Mouse (Mus musculus) heart, adult 8-10 months (tissue): Measurements from ENCODE around the gene Spats2. TPM values are rescaled to one million over a fixed set of nuclear protein-coding genes. Genes with fewer than 3 reads are reported as not detected.
"Not testable (repeated sequence)": the region's sequence is repeated elsewhere in the genome, so short reads cannot be mapped to it uniquely, and the experiment has no call there.

Source experiments
- DNase-seq: peaks from one replicate; pipeline ENCODE4 v3.0.0; 2022; ENCODE audit warnings: low spot score
- total RNA-seq, 4 experiments: library from RNA; stranded (reverse); gene quantifications; 2 replicates each; pipeline ENCODE4 v1.2.4; 2022

Gene Spats2
- 1 to 10 TPM; 4.3 to 7.9 (median 7.2) TPM for total RNA-seq

GRCm38 (mm10) chr15:99125711-99126080 lies at the start of gene Spats2:
Gene Spats2 (plus strand): TSS chr15:99125916.
- no peak for DNase-seq

GRCm38 (mm10) chr15:99076011-99076410 lies 49.7 kb upstream of the Spats2 start:
- DNase-seq: not testable (repeated sequence)

- DNase-seq: no peak
These were observed 47.4 kb upstream of the Spats2 start for GRCm38 (mm10) chr15:99078181-99078910.

- no peak for DNase-seq
These were observed 45.9 kb upstream of the Spats2 start for GRCm38 (mm10) chr15:99079804-99080203.

GRCm38 (mm10) chr15:99082322-99082721 lies 43.4 kb upstream of the Spats2 start:
- DNase-seq: no peak

GRCm38 (mm10) chr15:99082840-99083239 lies 42.9 kb upstream of the Spats2 start:
- no peak for DNase-seq

- DNase-seq: no peak
These were observed 42.5 kb upstream of the Spats2 start for GRCm38 (mm10) chr15:99083258-99083657.

- DNase-seq: no peak
These were observed 41.7 kb upstream of the Spats2 start for GRCm38 (mm10) chr15:99083867-99084557.

- DNase-seq: no peak
These were observed 41.1 kb upstream of the Spats2 start for GRCm38 (mm10) chr15:99084618-99085017.

- DNase-seq: no peak
These were observed 39.7 kb upstream of the Spats2 start for GRCm38 (mm10) chr15:99085997-99086396.

- DNase-seq: no peak
These were observed 38.3 kb upstream of the Spats2 start, which contains the start of gene C1ql4 for GRCm38 (mm10) chr15:99087253-99088075. Gene C1ql4 (minus strand): TSS chr15:99087817.

- DNase-seq: peak; percentile 45
These were observed 37.4 kb upstream of the Spats2 start for GRCm38 (mm10) chr15:99088292-99088691.

- DNase-seq: no peak
These were observed 36.6 kb upstream of the Spats2 start for GRCm38 (mm10) chr15:99089069-99089468.

- DNase-seq: no peak
These were observed 32.8 kb upstream of the Spats2 start, which contains the start of gene Dnajc22 for GRCm38 (mm10) chr15:99092870-99093269. Gene Dnajc22 (plus strand): TSS chr15:99093170.

- DNase-seq: no peak
These were observed 32.1 kb upstream of the Spats2 start for GRCm38 (mm10) chr15:99093291-99094258.

- DNase-seq: no peak
These were observed 31.0 kb upstream of the Spats2 start for GRCm38 (mm10) chr15:99094631-99095270.

GRCm38 (mm10) chr15:99095356-99095755 lies 30.4 kb upstream of the Spats2 start:
- DNase-seq: no peak

GRCm38 (mm10) chr15:99096061-99096793 lies 29.5 kb upstream of the Spats2 start:
- DNase-seq: no peak

- DNase-seq: no peak
These were observed 28.8 kb upstream of the Spats2 start for GRCm38 (mm10) chr15:99096831-99097500.
